Mouse (Mus musculus) neural tube, embryonic 11.5 days (tissue): ENCODE measurements around the gene Ttll8. TPM values are rescaled to one million over a fixed set of nuclear protein-coding genes. Genes with fewer than 3 reads are reported as not detected.

Experiments used
- polyA plus RNA-seq: library from polyadenylated mRNA; unstranded; fragments of >200 nt; fragmentation: Nextera tagmentation; extraction: Ambion mirVana; gene quantifications from 2 replicates; pipeline ENCODE4 v1.2.1, GENCODE M21; 2014

The Ttll8 gene
- polyA plus RNA-seq, 1 experiment from 2014 or later: not detected

Other genes with a start within 250 kb of the Ttll8 start
- 23.4 and 25.9 TPM in 2 replicates for gene Brd1, start 220.2 kb downstream of the Ttll8 start, polyA plus RNA-seq
- gene Zbed4, start 202.8 kb downstream of the Ttll8 start, polyA plus RNA-seq: 46.1 and 48.6 TPM in 2 replicates
- 10.2 and 13.3 TPM in 2 replicates for gene Alg12, start 135.1 kb downstream of the Ttll8 start, polyA plus RNA-seq
- 83.2 and 96.4 TPM in 2 replicates for gene Creld2, start 134.8 kb downstream of the Ttll8 start, polyA plus RNA-seq
- 38.7 and 42.3 TPM in 2 replicates for gene Pim3, start 92.2 kb downstream of the Ttll8 start, polyA plus RNA-seq
- 0.85 and 1.4 TPM in 2 replicates for gene Mlc1, start 24.6 kb upstream of the Ttll8 start, polyA plus RNA-seq
- not detected in 2 replicates for gene Mov10l1, start 28.5 kb upstream of the Ttll8 start, polyA plus RNA-seq
- gene Panx2, start 105.3 kb upstream of the Ttll8 start, polyA plus RNA-seq: 0.45 and 0.88 TPM in 2 replicates
- gene Trabd, start 120.7 kb upstream of the Ttll8 start, polyA plus RNA-seq: 48.7 and 53.3 TPM in 2 replicates
- gene Selenoo, start 134.7 kb upstream of the Ttll8 start, polyA plus RNA-seq: 23.0 TPM in 2 replicates
- 21.1 and 21.8 TPM in 2 replicates for gene Tubgcp6, start 168.7 kb upstream of the Ttll8 start, polyA plus RNA-seq
- gene Hdac10, start 174.3 kb upstream of the Ttll8 start, polyA plus RNA-seq: 13.0 and 13.7 TPM in 2 replicates
- gene Mapk12, start 186.3 kb upstream of the Ttll8 start, polyA plus RNA-seq: 15.4 and 20.3 TPM in 2 replicates
- 33.1 and 37.4 TPM in 2 replicates for gene Mapk11, start 195.2 kb upstream of the Ttll8 start, polyA plus RNA-seq
- 112 and 117 TPM in 2 replicates for gene Plxnb2, start 226.4 kb upstream of the Ttll8 start, polyA plus RNA-seq
- gene Dennd6b, start 242.1 kb upstream of the Ttll8 start, polyA plus RNA-seq: 30.5 and 33.6 TPM in 2 replicates